Mouse (Mus musculus) C2C12 (cell line): ENCODE data around the gene Nek9. TPM values are rescaled to one million over a fixed set of nuclear protein-coding genes. Genes with fewer than 3 reads are reported as not detected.

ENCODE experiments used
- H3K27me3 ChIP-seq: one replicate; pipeline ENCODE4 v1.6.1; 2011; ENCODE audit not compliant: control insufficient read depth, insufficient read depth, insufficient read length
- H3K36me3 ChIP-seq: one replicate; pipeline ENCODE4 v1.6.1; 2011; ENCODE audit not compliant: control insufficient read depth, insufficient read depth
- H3K4me3 ChIP-seq: one replicate; pipeline ENCODE4 v1.5.1; 2011; ENCODE audit warnings: mild to moderate bottlenecking, control low read depth; ENCODE audit not compliant: poor library complexity, insufficient read depth, severe bottlenecking
- H3K79me2 ChIP-seq: one replicate; pipeline ENCODE4 v1.6.1; 2011; ENCODE audit not compliant: control insufficient read depth, insufficient read depth
- H3K79me3 ChIP-seq: one replicate; pipeline ENCODE4 v1.6.1; 2011; ENCODE audit warnings: low read depth, control low read depth
- H3ac ChIP-seq: one replicate; pipeline ENCODE3; 2011; ENCODE audit warnings: low read depth; ENCODE audit not compliant: control insufficient read depth, insufficient read length
- CEBPB ChIP-seq: IDR thresholded peaks from one replicate; pipeline ENCODE4 v1.6.1; 2011; ENCODE audit warnings: low read depth, mild to moderate bottlenecking, control low read depth, moderate library complexity
- CTCF ChIP-seq: IDR thresholded peaks from one replicate; pipeline ENCODE4 v1.5.1; 2011; ENCODE audit not compliant: control insufficient read depth, insufficient read depth, insufficient read length
- FOSL1 ChIP-seq: IDR thresholded peaks from one replicate; pipeline ENCODE4 v1.8.0; 2011; ENCODE audit warnings: mild to moderate bottlenecking, low read length; ENCODE audit not compliant: poor library complexity, insufficient read depth, severe bottlenecking
- MAX ChIP-seq: IDR thresholded peaks from one replicate; pipeline ENCODE4 v1.6.1; 2011; ENCODE audit warnings: mild to moderate bottlenecking, control low read depth
- MYOD1 ChIP-seq: IDR thresholded peaks from one replicate; pipeline ENCODE4 v1.6.1; 2011; ENCODE audit warnings: low read depth; ENCODE audit not compliant: control insufficient read depth, insufficient read length
- MYOG ChIP-seq: IDR thresholded peaks from one replicate; pipeline ENCODE4 v1.6.1; 2011; ENCODE audit not compliant: control insufficient read depth, insufficient read length; ENCODE audit errors: extremely low read depth
- USF1 ChIP-seq: IDR thresholded peaks from one replicate; pipeline ENCODE4 v1.6.1; 2011; ENCODE audit warnings: low read depth, mild to moderate bottlenecking, control low read depth, moderate library complexity
- polyA plus RNA-seq: library from polyadenylated mRNA; unstranded; fragments of >200 nt; fragmentation: generic; extraction: Trizol; gene quantifications from one replicate; pipeline ENCODE4 v1.2.1, GENCODE M21; 2012; ENCODE audit warnings: missing spikeins

Nek9 gene
- polyA plus RNA-seq, 1 experiment, result 28.4 TPM

GRCm38 (mm10) chr12:85279396-85280080 lies 59.6 kb downstream of the Nek9 start:
- Histone ChIP-seq H3K79me3 (no peaks in the 10 kb centered on the region), H3K36me3 (peaks cover 3% of the 10 kb centered on the region), H3K4me3 (peak overlapping the region; percentile 64), H3K27me3 (no peaks in the 10 kb centered on the region), H3ac (peak overlapping the region; percentile 79), H3K79me2 (peaks cover 6% of the 10 kb centered on the region)
- no peak for TF ChIP-seq CTCF
- TF ChIP-seq CEBPB, result no peak
- no peak for TF ChIP-seq MYOD1
- TF ChIP-seq MYOG, result no peak
- no peak for TF ChIP-seq FOSL1
- no peak for TF ChIP-seq MAX
- no peak for TF ChIP-seq USF1

DNA sequence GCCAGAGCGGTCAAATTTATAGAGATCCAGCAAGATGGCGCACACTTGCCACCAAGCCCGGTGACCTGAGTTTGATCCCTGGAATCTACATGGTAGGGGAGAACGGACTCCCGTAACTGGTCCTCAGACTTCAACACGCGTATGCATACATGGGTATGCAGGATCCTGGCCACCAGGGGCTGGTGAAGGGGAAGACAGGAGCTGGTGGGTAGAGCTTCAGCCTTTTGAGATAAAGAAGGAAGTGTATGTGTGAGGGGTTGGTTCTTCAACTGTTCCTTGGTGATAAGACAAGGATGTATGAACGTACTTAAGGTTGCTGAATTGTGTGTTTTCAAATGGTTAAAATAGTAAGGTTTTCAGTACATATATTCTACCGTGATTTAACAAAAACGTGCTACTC lies 60.2 kb downstream of the Nek9 start:
- H3K36me3 ChIP-seq, result peaks cover 5% of the 10 kb centered on the region
- TF ChIP-seq MYOG (no peak), USF1 (no peak), CEBPB (no peak), FOSL1 (no peak), CTCF (no peak), MYOD1 (no peak), MAX (no peak)
- H3K4me3 ChIP-seq, result no peak overlapping the region
- H3K79me3 ChIP-seq, result no peaks in the 10 kb centered on the region
- no peak overlapping the region for H3ac ChIP-seq
- H3K27me3 ChIP-seq, result no peaks in the 10 kb centered on the region
- peaks cover 6% of the 10 kb centered on the region for H3K79me2 ChIP-seq

GRCm38 (mm10) chr12:85276273-85276672 lies 62.9 kb downstream of the Nek9 start:
- Histone ChIP-seq H3ac (no peak overlapping the region), H3K4me3 (no peak overlapping the region), H3K79me2 (peaks cover 6% of the 10 kb centered on the region), H3K27me3 (no peaks in the 10 kb centered on the region), H3K36me3 (peaks cover 5% of the 10 kb centered on the region), H3K79me3 (no peaks in the 10 kb centered on the region)
- TF ChIP-seq MAX (no peak), CEBPB (no peak), MYOG (no peak), USF1 (no peak), CTCF (no peak), MYOD1 (no peak), FOSL1 (no peak)

GRCm38 (mm10) chr12:85273508-85273907 lies 65.7 kb downstream of the Nek9 start:
- H3K27me3 ChIP-seq, result no peaks in the 10 kb centered on the region
- TF ChIP-seq CTCF (no peak), MYOG (no peak), CEBPB (no peak), USF1 (no peak), FOSL1 (no peak), MYOD1 (no peak), MAX (no peak)
- peaks cover 5% of the 10 kb centered on the region for H3K36me3 ChIP-seq
- no peak overlapping the region for H3K4me3 ChIP-seq
- no peaks in the 10 kb centered on the region for H3K79me2 ChIP-seq
- no peaks in the 10 kb centered on the region for H3K79me3 ChIP-seq
- no peak overlapping the region for H3ac ChIP-seq

DNA sequence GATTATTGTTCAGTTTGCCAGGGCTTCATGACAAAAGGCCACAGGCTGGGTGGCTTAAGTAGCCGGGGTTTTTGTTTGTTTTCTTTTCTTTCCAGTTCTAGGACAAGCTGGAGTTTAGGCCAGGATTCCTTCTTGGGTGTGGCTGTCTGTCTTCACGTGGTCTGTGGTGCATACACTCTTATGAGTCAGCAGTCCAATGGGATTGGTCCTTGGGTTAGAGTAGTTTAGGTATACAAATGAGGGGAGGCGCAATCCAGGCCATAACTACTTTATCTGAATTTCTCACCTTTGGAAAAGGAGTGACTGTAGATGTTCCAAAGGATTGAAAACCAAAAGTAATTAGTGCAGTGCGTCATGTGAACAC lies 67.3 kb downstream of the Nek9 start:
- peaks cover 5% of the 10 kb centered on the region for H3K36me3 ChIP-seq

GRCm38 (mm10) chr12:85271132-85271842 lies 67.9 kb downstream of the Nek9 start:
- H3K79me3 ChIP-seq, result no peaks in the 10 kb centered on the region
- H3K36me3 ChIP-seq, result peaks cover 5% of the 10 kb centered on the region
- H3K27me3 ChIP-seq, result no peaks in the 10 kb centered on the region
- TF ChIP-seq MYOD1, result no peak
- TF ChIP-seq MYOG, result no peak
- TF ChIP-seq CTCF, result no peak
- TF ChIP-seq FOSL1, result no peak
- no peak for TF ChIP-seq USF1
- no peak for TF ChIP-seq MAX
- TF ChIP-seq CEBPB, result no peak
- H3K4me3 ChIP-seq, result no peak overlapping the region
- H3K79me2 ChIP-seq, result no peaks in the 10 kb centered on the region
- H3ac ChIP-seq, result no peak overlapping the region

More for the DNA sequence above, 67.3 kb downstream of the Nek9 start:
- no peaks in the 10 kb centered on the region for H3K79me3 ChIP-seq
- no peaks in the 10 kb centered on the region for H3K27me3 ChIP-seq
- no peak overlapping the region for H3K4me3 ChIP-seq
- H3K79me2 ChIP-seq, result no peaks in the 10 kb centered on the region
- TF ChIP-seq CTCF (no peak), USF1 (peak; percentile 97), MAX (peak; percentile 49), MYOD1 (no peak)
- no peak overlapping the region for H3ac ChIP-seq
